Mouse (Mus musculus) kidney, postnatal 14 days (tissue): ENCODE measurements around the gene Pmis2.
A peak's percentile ranks its signal among the peaks of the same experiment; 100 is the strongest.

Source experiments
- DNase-seq: peaks from one replicate; pipeline ENCODE4 v3.0.0; 2022; ENCODE audit warnings: mixed read lengths

Pmis2 gene

GRCm38 (mm10) chr7:30633762-30634412 is 37.5 kb downstream of the Pmis2 start:
- no peak for DNase-seq

- DNase-seq, result no peak
Measured at GRCm38 (mm10) chr7:30629013-30629412, 42.4 kb downstream of the Pmis2 start.

GRCm38 (mm10) chr7:30626647-30627046 is 44.8 kb downstream of the Pmis2 start:
- no peak for DNase-seq

DNA sequence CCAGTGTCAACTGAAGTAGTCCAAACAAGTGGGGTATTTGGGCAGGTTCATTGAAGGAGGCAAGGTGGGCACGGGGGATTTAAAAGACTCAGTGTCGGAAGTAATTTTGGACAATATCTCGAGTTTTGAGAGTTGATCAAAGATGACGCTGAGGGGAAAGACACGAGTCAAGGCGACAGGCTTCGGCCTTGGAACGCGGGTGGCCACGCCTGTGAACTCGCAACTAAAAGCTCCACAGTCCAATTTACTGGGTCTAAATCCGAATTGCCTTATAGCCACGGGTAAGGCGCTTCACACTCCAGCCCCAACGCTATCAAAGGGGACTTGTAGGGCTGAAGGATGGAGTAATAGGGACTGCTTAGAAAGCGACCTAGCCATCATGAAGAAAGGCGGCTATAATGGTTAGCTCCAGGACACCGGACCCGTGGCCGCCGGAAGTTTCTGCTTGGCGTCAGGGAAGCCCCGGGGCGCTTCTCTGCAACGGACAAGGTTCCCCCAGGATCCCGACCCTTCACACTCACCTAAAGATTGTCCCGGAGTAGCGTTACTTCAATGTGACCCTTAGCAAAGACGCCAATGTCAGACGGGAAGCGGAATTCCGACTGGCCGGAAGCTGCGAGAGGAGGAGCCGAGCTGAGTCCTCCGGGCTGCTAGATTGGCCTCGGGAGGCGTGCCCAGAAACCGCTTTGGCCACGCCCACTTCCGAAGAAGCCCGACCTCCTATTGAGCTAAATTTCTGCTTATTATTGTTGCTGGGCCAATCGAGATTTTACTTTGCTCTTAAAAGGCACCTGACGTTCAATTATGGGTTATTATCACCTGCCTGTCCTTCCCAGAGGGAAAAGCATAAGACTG is 45.6 kb downstream of the Pmis2 start, which contains the start of gene Cox6b1:
Gene Cox6b1 (minus strand): TSS at position 622 of the 855 bp plus-strand sequence.
- peak; percentile 92 for DNase-seq
